Mouse (Mus musculus) thymus, adult 2 months (tissue): ENCODE measurements around the gene Unc13d.

Source experiments
- CTCF ChIP-seq: fragments of 200-500 bp; IDR thresholded peaks from 2 replicates; pipeline ENCODE4 v1.5.1; 2012; ENCODE audit warnings: mild to moderate bottlenecking, control low read depth, low read length, moderate library complexity, borderline replicate concordance; ENCODE audit not compliant: control insufficient read depth, poor library complexity, insufficient read depth; ENCODE audit errors: extremely low read depth
- POLR2A ChIP-seq: fragments of 200-500 bp; IDR thresholded peaks from 2 replicates; pipeline ENCODE4 v1.6.1; 2012; ENCODE audit warnings: mild to moderate bottlenecking, low read length, control low read depth, moderate library complexity; ENCODE audit not compliant: control insufficient read depth, poor library complexity, insufficient read depth; ENCODE audit errors: extremely low read depth

GRCm38 (mm10) chr11:116025056-116025845 lies 52.5 kb downstream of the Unc13d start:
- TF ChIP-seq CTCF (no peak), POLR2A (no peak)
